Mouse (Mus musculus): ENCODE measurements around the gene Cluh.

- TF ChIP-seq POLR2A (IDR thresholded peaks at IDR 0.05; ENCODE audit: borderline replicate concordance, low read depth, low read length) = no peak
- TF ChIP-seq CTCF (IDR thresholded peaks at IDR 0.05; ENCODE audit: low read depth, low read length) = no peak
Measured at GRCm38 (mm10) chr11:74602286-74602685, 47.0 kb upstream of the Cluh start.

All from bone marrow macrophage, adult 2 months (primary cell).